Mouse (Mus musculus): ENCODE results near the gene Dusp6. TPM values are rescaled to one million over a fixed set of nuclear protein-coding genes. Genes with fewer than 3 reads are reported as not detected.

Gene Dusp6
- polyA plus RNA-seq, 1 experiment: 5.1 TPM

- Histone ChIP-seq H3K4me3 (ENCODE audit: control insufficient read depth, low read depth, low read length) (no peak overlapping the region), H3K36me3 (ENCODE audit: control insufficient read depth, insufficient read depth, low read length) (no peaks in the 10 kb centered on the region), H3K4me1 (ENCODE audit: control insufficient read depth, insufficient read depth, low read length) (peaks cover under 1% of the 10 kb centered on the region; the same call in 1 of the 2 replicates), H3K27me3 (ENCODE audit: control insufficient read depth, insufficient read depth, low read length) (no peaks in the 10 kb centered on the region), H3K27ac (ENCODE audit: control insufficient read depth, insufficient read depth, low read depth, low read length) (no peak overlapping the region)
- TF ChIP-seq CTCF (IDR thresholded peaks at IDR 0.05; ENCODE audit: control insufficient read depth, insufficient read depth, insufficient replicate concordance, low read depth, low read length): no peak
- TF ChIP-seq POLR2A (IDR thresholded peaks at IDR 0.05; ENCODE audit: control insufficient read depth, low read depth, low read length): no peak
These were observed 16.1 kb upstream of the Dusp6 start for GRCm38 (mm10) chr10:99246797-99247508.

- Histone ChIP-seq H3K27me3 (ENCODE audit: control insufficient read depth, insufficient read depth, low read length) (no peaks in the 10 kb centered on the region), H3K36me3 (ENCODE audit: control insufficient read depth, insufficient read depth, low read length) (no peaks in the 10 kb centered on the region), H3K4me3 (ENCODE audit: control insufficient read depth, low read depth, low read length) (no peak overlapping the region), H3K27ac (ENCODE audit: control insufficient read depth, insufficient read depth, low read depth, low read length) (no peak overlapping the region), H3K4me1 (ENCODE audit: control insufficient read depth, insufficient read depth, low read length) (no peaks in the 10 kb centered on the region)
- no peak for TF ChIP-seq CTCF (IDR thresholded peaks at IDR 0.05; ENCODE audit: control insufficient read depth, insufficient read depth, insufficient replicate concordance, low read depth, low read length)
- TF ChIP-seq POLR2A (IDR thresholded peaks at IDR 0.05; ENCODE audit: control insufficient read depth, low read depth, low read length): no peak
These were observed 12.2 kb upstream of the Dusp6 start for GRCm38 (mm10) chr10:99250874-99251281.

- H3K27ac ChIP-seq (ENCODE audit: control insufficient read depth, insufficient read depth, low read depth, low read length): no peak overlapping the region
- TF ChIP-seq POLR2A (IDR thresholded peaks at IDR 0.05; ENCODE audit: control insufficient read depth, low read depth, low read length) (no peak), CTCF (IDR thresholded peaks at IDR 0.05; ENCODE audit: control insufficient read depth, insufficient read depth, insufficient replicate concordance, low read depth, low read length) (no peak)
- no peak overlapping the region for H3K4me3 ChIP-seq (ENCODE audit: control insufficient read depth, low read depth, low read length)
- no peaks in the 10 kb centered on the region for H3K4me1 ChIP-seq (ENCODE audit: control insufficient read depth, insufficient read depth, low read length)
- H3K27me3 ChIP-seq (ENCODE audit: control insufficient read depth, insufficient read depth, low read length): no peaks in the 10 kb centered on the region
- no peaks in the 10 kb centered on the region for H3K36me3 ChIP-seq (ENCODE audit: control insufficient read depth, insufficient read depth, low read length)
These were observed 9.6 kb upstream of the Dusp6 start for GRCm38 (mm10) chr10:99253412-99253811.

GRCm38 (mm10) chr10:99255830-99256570, 7.0 kb upstream of the Dusp6 start:
- Histone ChIP-seq H3K36me3 (ENCODE audit: control insufficient read depth, insufficient read depth, low read length) (no peaks in the 10 kb centered on the region), H3K4me3 (ENCODE audit: control insufficient read depth, low read depth, low read length) (no peak overlapping the region), H3K27ac (ENCODE audit: control insufficient read depth, insufficient read depth, low read depth, low read length) (no peak overlapping the region), H3K27me3 (ENCODE audit: control insufficient read depth, insufficient read depth, low read length) (no peaks in the 10 kb centered on the region), H3K4me1 (ENCODE audit: control insufficient read depth, insufficient read depth, low read length) (no peaks in the 10 kb centered on the region)
- no peak for TF ChIP-seq POLR2A (IDR thresholded peaks at IDR 0.05; ENCODE audit: control insufficient read depth, low read depth, low read length)
- no peak for TF ChIP-seq CTCF (IDR thresholded peaks at IDR 0.05; ENCODE audit: control insufficient read depth, insufficient read depth, insufficient replicate concordance, low read depth, low read length)

GRCm38 (mm10) chr10:99257531-99257930, 5.5 kb upstream of the Dusp6 start:
- Histone ChIP-seq H3K36me3 (ENCODE audit: control insufficient read depth, insufficient read depth, low read length) (no peaks in the 10 kb centered on the region), H3K27ac (ENCODE audit: control insufficient read depth, insufficient read depth, low read depth, low read length) (no peak overlapping the region), H3K4me3 (ENCODE audit: control insufficient read depth, low read depth, low read length) (no peak overlapping the region), H3K27me3 (ENCODE audit: control insufficient read depth, insufficient read depth, low read length) (no peaks in the 10 kb centered on the region), H3K4me1 (ENCODE audit: control insufficient read depth, insufficient read depth, low read length) (peaks cover 4% of the 10 kb centered on the region; the same call in 1 of the 2 replicates)
- no peak for TF ChIP-seq CTCF (IDR thresholded peaks at IDR 0.05; ENCODE audit: control insufficient read depth, insufficient read depth, insufficient replicate concordance, low read depth, low read length)
- TF ChIP-seq POLR2A (IDR thresholded peaks at IDR 0.05; ENCODE audit: control insufficient read depth, low read depth, low read length): no peak

GRCm38 (mm10) chr10:99259840-99260239, 3.2 kb upstream of the Dusp6 start:
- Histone ChIP-seq H3K4me3 (ENCODE audit: control insufficient read depth, low read depth, low read length) (no peak overlapping the region), H3K27ac (ENCODE audit: control insufficient read depth, insufficient read depth, low read depth, low read length) (no peak overlapping the region), H3K36me3 (ENCODE audit: control insufficient read depth, insufficient read depth, low read length) (no peaks in the 10 kb centered on the region), H3K27me3 (ENCODE audit: control insufficient read depth, insufficient read depth, low read length) (no peaks in the 10 kb centered on the region), H3K4me1 (ENCODE audit: control insufficient read depth, insufficient read depth, low read length) (peaks cover 6% of the 10 kb centered on the region)
- TF ChIP-seq CTCF (IDR thresholded peaks at IDR 0.05; ENCODE audit: control insufficient read depth, insufficient read depth, insufficient replicate concordance, low read depth, low read length) (no peak), POLR2A (IDR thresholded peaks at IDR 0.05; ENCODE audit: control insufficient read depth, low read depth, low read length) (no peak)

GRCm38 (mm10) chr10:99261151-99261635, 1.8 kb upstream of the Dusp6 start:
- Histone ChIP-seq H3K27ac (ENCODE audit: control insufficient read depth, insufficient read depth, low read depth, low read length) (peak overlapping the region; percentile 91), H3K4me3 (ENCODE audit: control insufficient read depth, low read depth, low read length) (peak overlapping the region; percentile 77), H3K27me3 (ENCODE audit: control insufficient read depth, insufficient read depth, low read length) (no peaks in the 10 kb centered on the region), H3K4me1 (ENCODE audit: control insufficient read depth, insufficient read depth, low read length) (peaks cover 6% of the 10 kb centered on the region), H3K36me3 (ENCODE audit: control insufficient read depth, insufficient read depth, low read length) (no peaks in the 10 kb centered on the region)
- no peak for TF ChIP-seq CTCF (IDR thresholded peaks at IDR 0.05; ENCODE audit: control insufficient read depth, insufficient read depth, insufficient replicate concordance, low read depth, low read length)
- no peak for TF ChIP-seq POLR2A (IDR thresholded peaks at IDR 0.05; ENCODE audit: control insufficient read depth, low read depth, low read length)
